Mouse (Mus musculus) c-Kit-positive CD71-negative TER-119-negative erythroid progenitor cells, embryonic 14.5 days (primary cell): ENCODE measurements around the gene Ssh3.

ENCODE experiments used
- DNase-seq: peaks from one replicate; pipeline ENCODE4 v3.0.0-alpha.2; 2013; ENCODE audit warnings: low read depth

Gene Ssh3

DNA sequence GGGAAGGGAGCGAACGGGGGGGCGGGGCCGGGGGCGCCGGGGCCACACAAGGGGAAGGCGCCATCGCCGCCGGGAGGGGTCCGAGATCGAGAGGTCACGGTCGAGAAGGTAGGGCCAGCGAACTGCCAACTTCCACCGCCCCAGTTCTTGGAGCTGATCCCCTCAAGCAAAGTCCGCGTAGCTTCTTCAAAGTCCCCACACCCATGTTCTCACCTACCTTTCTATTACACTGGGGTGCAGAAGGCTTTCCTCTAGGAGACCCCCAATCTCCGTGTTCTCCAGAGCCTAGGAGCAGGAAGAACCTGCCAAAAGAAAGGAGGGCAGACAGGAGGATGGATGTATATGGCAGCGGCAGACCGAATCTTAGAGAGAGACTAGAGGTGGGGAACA is 53.5 kb downstream of the Ssh3 start:
- DNase-seq, result no peak

DNA sequence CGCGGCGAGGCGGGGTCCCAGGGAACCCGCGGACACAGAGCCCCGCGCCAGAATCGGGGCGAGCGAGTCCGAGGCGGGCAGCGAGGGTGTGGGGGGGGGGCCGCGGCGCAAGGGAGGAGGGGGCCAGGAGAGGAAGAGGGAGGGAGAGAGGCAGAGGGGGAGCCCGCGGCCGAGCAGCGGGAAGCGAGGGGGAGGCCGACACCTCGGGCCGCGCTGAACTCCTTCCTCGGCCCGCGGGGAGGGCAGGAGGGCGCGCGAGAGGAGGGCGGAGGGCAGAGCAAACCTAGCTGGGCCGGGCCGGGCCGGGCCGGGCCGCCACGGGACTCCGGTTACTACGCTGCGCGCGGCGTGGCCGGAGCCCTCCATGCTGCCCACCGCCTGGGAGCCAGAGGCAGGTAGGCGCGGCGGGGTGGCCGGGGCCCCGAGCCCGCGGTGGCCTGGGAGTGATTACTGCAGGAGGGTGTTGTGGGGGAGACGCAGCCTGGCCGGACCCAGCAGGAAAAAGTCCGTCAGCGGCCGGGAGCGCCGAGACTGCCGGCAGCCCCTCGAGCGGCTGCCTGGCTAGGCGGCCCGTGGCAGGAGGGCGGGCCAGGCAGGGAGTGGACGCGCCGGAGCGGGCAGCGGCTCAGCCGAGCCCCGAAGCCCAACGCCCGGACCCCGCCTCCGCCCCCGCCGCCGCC is 54.1 kb downstream of the Ssh3 start:
- DNase-seq, result no peak

DNA sequence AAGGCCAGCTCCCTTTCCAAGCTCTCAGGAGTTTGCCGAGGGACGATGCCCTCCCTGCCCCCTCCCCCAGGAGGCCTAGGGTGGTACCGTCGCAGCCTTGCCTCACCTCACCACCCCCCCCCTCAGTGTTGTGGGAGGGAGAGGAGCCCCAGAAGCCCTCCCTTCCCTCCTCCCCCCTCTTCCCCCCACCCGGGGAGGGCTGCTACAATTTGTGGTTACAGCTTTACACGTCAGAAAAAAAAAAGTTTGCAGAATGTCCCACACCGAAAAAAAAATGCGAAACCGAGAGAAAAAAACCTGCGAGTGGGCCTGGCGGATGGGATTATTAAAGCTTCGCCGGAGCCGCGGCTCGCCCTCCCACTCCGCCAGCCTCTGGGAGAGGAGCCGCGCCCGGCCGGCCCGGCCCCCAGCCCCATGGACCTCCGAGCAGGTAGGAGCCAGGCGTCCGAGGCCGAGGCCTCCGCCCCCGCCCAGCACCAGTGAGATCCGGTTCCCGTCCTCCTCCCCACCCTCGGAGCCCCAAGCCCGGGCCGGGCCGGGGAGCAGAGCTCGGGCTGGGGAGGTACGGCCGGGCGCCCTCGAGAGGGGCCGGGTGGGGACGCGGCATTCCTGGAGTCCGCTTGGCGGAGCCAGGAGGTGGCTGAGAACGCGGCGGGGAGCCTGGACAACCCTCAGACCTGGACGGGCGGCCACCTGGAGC is 54.8 kb downstream of the Ssh3 start, which contains the start of the genes Clcf1 and AC109138.7:
Gene Clcf1 (plus strand): TSS at position 168 of the 700 bp plus-strand sequence.
Gene AC109138.7 (plus strand): TSS at position 287 of the 700 bp plus-strand sequence.
- DNase-seq, result no peak

GRCm38 (mm10) chr19:4213524-4213974 is 55.4 kb downstream of the Ssh3 start:
- no peak for DNase-seq

GRCm38 (mm10) chr19:4211891-4212588 is 56.9 kb downstream of the Ssh3 start:
- no peak for DNase-seq
